Mouse (Mus musculus) kidney, embryonic 16.5 days (tissue): ENCODE measurements around the gene 4930402H24Rik. TPM values are rescaled to one million over a fixed set of nuclear protein-coding genes. Genes with fewer than 3 reads are reported as not detected.
"Not testable (repeated sequence)": the region's sequence is repeated elsewhere in the genome, so short reads cannot be mapped to it uniquely, and the experiment has no call there.

ENCODE experiments used
- ATAC-seq: fragments of 200-750 bp; cut with Nextera tagmentation; 2 replicates; pipeline ENCODE4 v1.8.0; 2017; ENCODE audit warnings: moderate TSS enrichment; ENCODE audit not compliant: low FRiP score, low TSS enrichment
- H3K27ac ChIP-seq: fragments of 300-500 bp; sonication (generic); 2 replicates; pipeline ENCODE4 v1.5.1; 2014; ENCODE audit warnings: low read length
- H3K27me3 ChIP-seq: fragments of 300-500 bp; sonication (generic); 2 replicates; pipeline ENCODE4 v1.6.1; 2014; ENCODE audit warnings: low read length, control low read depth, mixed read lengths; ENCODE audit not compliant: insufficient read depth
- H3K36me3 ChIP-seq: fragments of 300-500 bp; sonication (generic); 2 replicates; pipeline ENCODE4 v1.6.1; 2014; ENCODE audit warnings: low read length, control low read depth, mixed read lengths; ENCODE audit not compliant: insufficient read depth
- H3K4me1 ChIP-seq: fragments of 300-500 bp; sonication (generic); 2 replicates; pipeline ENCODE4 v1.6.1; 2014; ENCODE audit warnings: low read length, control low read depth, mixed read lengths; ENCODE audit not compliant: insufficient read depth
- H3K4me2 ChIP-seq: fragments of 300-500 bp; sonication (generic); replicated peaks from 2 replicates; pipeline ENCODE4 v1.6.1; 2014; ENCODE audit warnings: low read depth, low read length
- H3K4me3 ChIP-seq: fragments of 300-500 bp; sonication (generic); 2 replicates; pipeline ENCODE4 v1.5.1; 2014; ENCODE audit warnings: mild to moderate bottlenecking, low read length
- H3K9ac ChIP-seq: fragments of 300-500 bp; sonication (generic); replicated peaks from 2 replicates; pipeline ENCODE4 v1.6.1; 2014; ENCODE audit warnings: low read length
- H3K9me3 ChIP-seq: fragments of 300-500 bp; sonication (generic); 2 replicates; pipeline ENCODE4 v1.6.1; 2016; ENCODE audit warnings: low read length, control low read depth
- WGBS: fragments of 180-500 bp; shearing (Covaris S2); extraction: QIAGEN DNeasy Blood & Tissue Kit; methylation state at CpG from one replicate; pipeline ENCODE4 v1.1.7; 2014; 5-methylcytosine and 5-hydroxymethylcytosine counted together
- polyA plus RNA-seq: library from polyadenylated mRNA; unstranded; fragments of >200 nt; fragmentation: Nextera tagmentation; extraction: Ambion mirVana; gene quantifications from 2 replicates; pipeline ENCODE4 v1.2.1, GENCODE M21; 2015

4930402H24Rik gene
- polyA plus RNA-seq, 1 experiment from 2014 or later, result 35.8 TPM

DNA sequence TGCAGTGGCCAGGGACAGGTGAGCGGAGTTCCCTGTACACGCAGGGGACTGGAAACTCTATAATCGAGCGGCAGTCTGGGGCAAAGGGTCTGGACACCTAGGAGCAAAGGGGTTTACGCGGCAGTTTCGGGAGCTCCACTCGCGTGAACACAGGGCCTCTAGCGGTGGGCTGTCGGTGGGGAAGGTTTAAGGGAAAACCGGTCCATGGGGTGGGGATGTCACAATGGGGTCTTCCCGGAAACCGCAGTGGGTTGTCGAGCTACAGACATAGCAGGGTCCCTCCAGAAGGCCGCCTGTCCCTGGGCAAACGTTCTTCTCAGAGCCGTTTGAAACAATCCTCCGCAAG lies 66.7 kb downstream of the 4930402H24Rik start:
- peak overlapping the region; percentile 94 for H3K27ac ChIP-seq
- ATAC-seq, result no peak; the same call in 1 of the 2 replicates
- H3K9me3 ChIP-seq, result no peaks in the 10 kb centered on the region
- H3K36me3 ChIP-seq, result peaks cover 6% of the 10 kb centered on the region; the same call in 1 of the 2 replicates
- H3K27me3 ChIP-seq, result no peaks in the 10 kb centered on the region
- H3K4me2 ChIP-seq, result peak overlapping the region; percentile 89
- H3K9ac ChIP-seq, result peak overlapping the region; percentile 97
- peak overlapping the region; percentile 99 for H3K4me3 ChIP-seq
- peaks cover 17% of the 10 kb centered on the region for H3K4me1 ChIP-seq
- under 1% methylated on average over 19 of the region's 19 CpGs for WGBS

DNA sequence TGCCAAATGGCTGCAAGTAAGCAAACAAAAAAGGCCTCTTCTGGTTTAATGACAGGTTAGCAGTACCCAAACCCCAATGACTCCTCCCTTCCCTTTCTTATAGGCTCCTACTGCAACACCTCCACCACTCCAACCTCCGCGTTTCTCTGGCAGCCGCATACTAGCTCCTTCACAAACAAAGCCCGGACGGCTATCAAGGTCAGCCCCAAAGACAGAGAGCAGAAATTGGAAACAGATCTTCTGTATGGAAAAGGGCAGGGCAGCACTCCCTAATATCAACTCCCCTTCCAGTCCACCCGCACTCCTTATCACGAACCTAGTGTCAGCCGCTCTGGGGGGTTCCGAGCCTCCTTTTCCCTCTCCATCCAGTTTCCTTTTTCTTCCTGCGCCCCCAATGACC lies 67.1 kb downstream of the 4930402H24Rik start:
- ATAC-seq, result no peak
- 1% methylated on average over 9 of the region's 10 CpGs for WGBS
- Histone ChIP-seq H3K36me3 (peaks cover 6% of the 10 kb centered on the region; the same call in 1 of the 2 replicates), H3K9ac (peak overlapping the region; percentile 97), H3K27ac (peak overlapping the region; percentile 94), H3K27me3 (no peaks in the 10 kb centered on the region), H3K4me1 (peaks cover 17% of the 10 kb centered on the region), H3K4me3 (peak overlapping the region; percentile 99), H3K4me2 (peak overlapping the region; percentile 89), H3K9me3 (no peaks in the 10 kb centered on the region)

DNA sequence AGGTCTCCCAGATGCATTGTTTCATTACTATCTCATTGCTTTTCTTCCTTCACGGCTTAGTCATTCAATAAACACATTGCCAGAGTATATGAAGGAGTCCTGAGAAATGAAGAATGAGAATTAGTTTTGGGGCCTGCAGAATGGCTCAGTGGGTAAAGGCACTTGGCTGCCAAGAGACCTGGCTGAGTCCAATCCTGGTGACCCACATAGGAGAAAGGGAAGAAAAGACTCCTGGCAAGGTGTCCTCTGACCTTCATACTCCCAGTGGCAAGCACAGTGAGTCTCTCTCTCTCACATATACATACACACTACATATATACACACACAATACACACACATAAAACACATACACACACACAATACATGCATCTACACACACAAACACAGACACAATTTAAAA lies 68.1 kb downstream of the 4930402H24Rik start:
- no peak for ATAC-seq
- Histone ChIP-seq H3K9ac (peak overlapping the region; percentile 24; the same call in 1 of the 2 replicates), H3K36me3 (peaks cover 6% of the 10 kb centered on the region; the same call in 1 of the 2 replicates), H3K4me2 (peak overlapping the region; percentile 89), H3K27me3 (no peaks in the 10 kb centered on the region), H3K4me3 (peak overlapping the region; percentile 99), H3K9me3 (no peaks in the 10 kb centered on the region), H3K27ac (no peak overlapping the region), H3K4me1 (peaks cover 17% of the 10 kb centered on the region)
- 79% methylated on average over 1 of the region's 1 CpGs for WGBS

DNA sequence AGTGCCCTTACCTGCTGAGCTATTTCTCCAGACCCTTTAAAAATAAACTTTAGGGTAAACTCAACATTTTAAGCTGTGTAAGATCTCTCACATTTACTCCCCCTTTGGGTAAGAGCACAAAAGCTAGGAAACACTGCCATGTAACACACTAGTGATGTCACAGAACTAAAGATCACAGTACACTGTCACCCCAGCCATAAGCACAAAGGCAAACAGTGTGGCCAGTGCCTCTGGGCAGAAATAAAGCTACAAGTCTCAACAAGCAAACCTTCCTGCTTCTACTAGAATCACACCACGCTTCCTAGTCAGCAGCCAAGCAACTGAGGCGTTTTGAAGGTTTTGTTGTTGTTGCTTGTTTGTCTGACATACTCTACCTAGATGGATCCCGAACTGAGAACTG lies 72.5 kb downstream of the 4930402H24Rik start:
- H3K9me3 ChIP-seq, result no peaks in the 10 kb centered on the region
- peaks cover 16% of the 10 kb centered on the region for H3K36me3 ChIP-seq
- H3K4me1 ChIP-seq, result peaks cover 13% of the 10 kb centered on the region
- H3K27me3 ChIP-seq, result no peaks in the 10 kb centered on the region
- H3K4me3 ChIP-seq, result no peak overlapping the region
- 81% methylated on average over 3 of the region's 3 CpGs for WGBS
- no peak overlapping the region for H3K4me2 ChIP-seq
- no peak overlapping the region for H3K27ac ChIP-seq
- ATAC-seq, result no peak
- H3K9ac ChIP-seq, result no peak overlapping the region

DNA sequence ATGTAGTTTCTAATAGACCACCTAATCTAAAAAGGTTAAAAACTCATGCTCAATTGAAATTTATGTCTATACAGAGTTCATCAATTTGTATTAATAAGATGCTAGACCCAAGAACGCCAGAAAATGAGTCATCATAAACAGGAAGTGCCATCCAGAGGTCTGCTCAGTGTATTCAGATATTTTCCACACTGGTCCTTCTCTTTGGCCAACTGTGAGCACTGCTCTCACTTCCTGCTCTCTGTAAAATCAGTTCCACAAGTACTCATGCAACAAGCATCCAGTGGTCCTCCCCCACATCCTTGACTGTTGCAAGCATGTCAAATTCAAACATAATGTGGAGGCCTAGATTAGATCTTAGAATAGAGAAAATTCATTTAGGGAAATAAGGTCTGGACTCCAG lies 73.6 kb downstream of the 4930402H24Rik start:
- no peak for ATAC-seq
- peaks cover 18% of the 10 kb centered on the region for H3K36me3 ChIP-seq
- 50% methylated on average over 1 of the region's 1 CpGs for WGBS
- H3K4me3 ChIP-seq, result no peak overlapping the region
- no peaks in the 10 kb centered on the region for H3K27me3 ChIP-seq
- H3K27ac ChIP-seq, result no peak overlapping the region
- H3K9me3 ChIP-seq, result no peaks in the 10 kb centered on the region
- H3K4me1 ChIP-seq, result peaks cover 10% of the 10 kb centered on the region; the same call in 1 of the 2 replicates
- H3K4me2 ChIP-seq, result no peak overlapping the region
- no peak overlapping the region for H3K9ac ChIP-seq

DNA sequence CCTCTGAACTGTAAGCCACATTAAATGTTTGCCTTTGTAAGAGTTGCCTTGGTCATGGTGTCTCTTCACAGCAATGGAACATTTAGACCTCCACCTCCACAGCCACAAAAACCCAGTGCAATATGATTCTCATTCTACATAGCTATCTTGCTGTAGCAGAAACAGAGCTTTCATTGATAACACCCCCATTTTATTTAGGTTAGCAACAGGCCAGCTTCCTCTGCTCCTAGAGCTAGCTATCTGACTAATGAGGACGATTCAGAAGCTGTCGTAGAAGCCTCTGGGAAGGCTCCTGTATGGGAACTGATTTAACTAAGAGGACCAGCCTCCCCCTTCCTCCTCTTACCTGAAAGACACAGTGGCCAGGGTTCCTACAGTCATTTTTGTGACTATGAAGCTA lies 74.2 kb downstream of the 4930402H24Rik start:
- no peak overlapping the region for H3K4me3 ChIP-seq
- no peak for ATAC-seq
- no peak overlapping the region for H3K9ac ChIP-seq
- no peak overlapping the region for H3K4me2 ChIP-seq
- H3K27me3 ChIP-seq, result no peaks in the 10 kb centered on the region
- peaks cover 13% of the 10 kb centered on the region for H3K36me3 ChIP-seq
- H3K27ac ChIP-seq, result no peak overlapping the region
- no peaks in the 10 kb centered on the region for H3K9me3 ChIP-seq
- 83% methylated on average over 2 of the region's 2 CpGs for WGBS
- peaks cover 10% of the 10 kb centered on the region; the same call in 1 of the 2 replicates for H3K4me1 ChIP-seq

DNA sequence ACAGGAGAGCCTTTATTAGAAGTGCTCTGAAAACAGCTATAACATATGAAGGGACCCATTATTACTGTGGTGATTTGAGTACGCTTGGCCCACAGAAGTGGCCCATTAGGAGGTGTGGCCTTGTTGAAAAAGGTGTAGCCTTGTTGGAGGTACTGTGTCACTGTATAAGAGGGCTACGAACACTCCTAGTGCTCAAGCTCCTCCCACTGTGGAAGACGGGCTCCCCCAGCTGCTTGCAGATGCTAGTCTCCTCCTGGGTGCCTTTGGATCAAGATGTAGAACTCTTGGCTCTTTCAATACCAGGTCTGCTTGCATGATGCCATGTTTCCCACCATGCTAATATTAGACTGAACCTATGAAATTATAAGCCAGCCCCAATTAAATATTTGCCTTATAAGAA lies 76.0 kb downstream of the 4930402H24Rik start:
- Histone ChIP-seq H3K4me2 (no peak overlapping the region), H3K27ac (no peak overlapping the region), H3K9me3 (no peaks in the 10 kb centered on the region), H3K36me3 (peaks cover 13% of the 10 kb centered on the region), H3K4me3 (no peak overlapping the region), H3K27me3 (no peaks in the 10 kb centered on the region), H3K4me1 (peaks cover 10% of the 10 kb centered on the region; the same call in 1 of the 2 replicates), H3K9ac (no peak overlapping the region)
- 91% methylated on average over 3 of the region's 3 CpGs for WGBS
- ATAC-seq, result no peak

DNA sequence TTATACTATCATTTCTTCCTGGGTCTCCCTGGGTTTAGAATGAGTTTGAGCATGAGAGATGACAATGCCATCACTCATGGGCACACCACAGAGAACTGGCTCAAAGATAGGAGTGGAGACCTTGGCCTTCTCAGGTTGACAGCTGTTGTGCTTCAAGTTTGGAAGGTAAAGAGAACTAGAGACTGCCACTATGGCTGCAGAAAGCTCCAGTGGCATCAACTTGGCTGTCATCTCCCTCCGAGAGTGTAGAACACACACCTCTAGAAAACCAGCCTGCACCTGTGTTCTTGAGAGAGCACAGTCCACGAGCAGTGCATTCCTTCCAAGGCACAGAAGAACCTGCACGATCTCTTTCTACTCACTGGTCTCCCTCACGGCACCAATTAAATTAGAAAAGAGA lies 76.7 kb downstream of the 4930402H24Rik start:
- Histone ChIP-seq H3K4me1 (peaks cover 10% of the 10 kb centered on the region; the same call in 1 of the 2 replicates), H3K27ac (peak overlapping the region; percentile 29; the same call in 1 of the 2 replicates), H3K9ac (no peak overlapping the region), H3K36me3 (peaks cover 13% of the 10 kb centered on the region), H3K9me3 (no peaks in the 10 kb centered on the region), H3K4me2 (no peak overlapping the region), H3K4me3 (no peak overlapping the region), H3K27me3 (no peaks in the 10 kb centered on the region)
- WGBS, result 82% methylated on average over 4 of the region's 4 CpGs
- ATAC-seq, result no peak

DNA sequence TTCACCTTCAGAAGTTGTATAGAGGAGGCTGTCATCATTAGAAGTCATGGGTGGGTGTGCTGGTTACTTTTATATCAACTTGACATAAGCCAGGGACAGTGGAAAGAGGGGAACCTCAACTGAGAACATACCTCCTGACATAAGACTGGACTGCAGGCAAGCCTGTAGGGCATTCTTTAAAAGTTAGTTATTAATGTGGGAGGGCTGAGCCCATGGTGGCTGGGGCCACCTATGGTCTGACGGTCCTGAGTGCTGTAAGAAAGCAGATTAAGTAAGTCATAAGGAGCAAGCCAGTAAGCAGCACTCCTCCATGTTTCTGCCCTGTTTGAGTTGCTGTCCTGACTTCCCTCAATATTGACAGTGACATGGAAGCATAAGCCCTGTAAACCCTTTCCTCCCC lies 77.5 kb downstream of the 4930402H24Rik start:
- Histone ChIP-seq H3K9me3 (no peaks in the 10 kb centered on the region), H3K9ac (no peak overlapping the region), H3K36me3 (peaks cover 13% of the 10 kb centered on the region), H3K4me3 (no peak overlapping the region), H3K4me1 (peaks cover 10% of the 10 kb centered on the region; the same call in 1 of the 2 replicates), H3K27ac (peak overlapping the region; percentile 77), H3K4me2 (no peak overlapping the region), H3K27me3 (no peaks in the 10 kb centered on the region)
- WGBS, result 71% methylated on average over 1 of the region's 1 CpGs
- peak; percentile 70; the same call in 1 of the 2 replicates for ATAC-seq

DNA sequence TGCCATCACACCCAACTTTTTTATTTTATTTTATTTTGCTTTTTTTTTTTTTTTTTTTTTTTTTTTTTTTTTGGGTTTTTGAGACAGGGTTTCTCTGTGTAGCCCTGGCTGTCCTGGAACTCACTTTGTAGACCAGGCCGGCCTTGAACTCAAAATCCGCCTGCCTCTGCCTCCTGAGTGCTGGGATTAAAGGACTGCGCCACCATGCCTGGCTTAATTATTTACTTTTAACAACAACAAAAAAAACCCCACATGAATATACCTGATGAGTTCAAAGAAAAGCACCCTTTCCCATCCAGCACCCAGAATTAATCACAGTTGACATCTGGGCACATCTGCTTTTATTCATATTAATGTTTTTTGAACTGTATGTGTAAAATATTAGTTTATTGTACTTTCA lies 78.1 kb downstream of the 4930402H24Rik start:
- 78% methylated on average over 3 of the region's 3 CpGs for WGBS
- H3K4me3 ChIP-seq, H3K27me3 ChIP-seq, H3K27ac ChIP-seq, H3K9ac ChIP-seq, H3K9me3 ChIP-seq, ATAC-seq, H3K4me2 ChIP-seq: not testable (repeated sequence)
- H3K4me1 ChIP-seq, result peaks cover 10% of the 10 kb centered on the region; the same call in 1 of the 2 replicates
- H3K36me3 ChIP-seq, result peaks cover 13% of the 10 kb centered on the region
